Mouse (Mus musculus) olfactory bulb, adult 2 months (tissue): ENCODE measurements around the gene Tln1. TPM values are rescaled to one million over a fixed set of nuclear protein-coding genes. Genes with fewer than 3 reads are reported as not detected.
A peak's percentile ranks its signal among the peaks of the same experiment; 100 is the strongest.
"Not testable (repeated sequence)": the region's sequence is repeated elsewhere in the genome, so short reads cannot be mapped to it uniquely, and the experiment has no call there.

ENCODE experiments used
- H3K27ac ChIP-seq: fragments of 200-500 bp; 2 replicates; pipeline ENCODE4 v1.5.1; 2012; ENCODE audit warnings: low read depth, low read length; ENCODE audit not compliant: insufficient read depth
- H3K4me1 ChIP-seq: fragments of 200-500 bp; 2 replicates; pipeline ENCODE4 v1.6.1; 2012; ENCODE audit warnings: low read length; ENCODE audit not compliant: control insufficient read depth, insufficient read depth
- H3K4me3 ChIP-seq: fragments of 200-500 bp; 2 replicates; pipeline ENCODE4 v1.5.1; 2012; ENCODE audit warnings: mild to moderate bottlenecking, low read depth, low read length, moderate library complexity; ENCODE audit not compliant: insufficient read depth
- CTCF ChIP-seq: fragments of 200-500 bp; IDR thresholded peaks from 2 replicates; pipeline ENCODE4 v1.5.1; 2012; ENCODE audit warnings: low read depth, mild to moderate bottlenecking, low read length, moderate library complexity; ENCODE audit not compliant: insufficient read depth
- POLR2A ChIP-seq: fragments of 200-500 bp; IDR thresholded peaks from 2 replicates; pipeline ENCODE4 v1.6.1; 2012; ENCODE audit warnings: mild to moderate bottlenecking, low read depth, low read length, moderate library complexity; ENCODE audit not compliant: insufficient read depth
- WGBS: fragments of 180-500 bp; shearing (Covaris S2); methylation state at CpG from one replicate; pipeline ENCODE4 v1.1.7; 2018; 5-methylcytosine and 5-hydroxymethylcytosine counted together
- polyA plus RNA-seq: library from polyadenylated mRNA; stranded (reverse); fragments of >200 nt; gene quantifications from 2 replicates; pipeline ENCODE4 v1.2.4, GENCODE M21; 2012; ENCODE audit warnings: low replicate concordance; ENCODE audit not compliant: missing spikeins, insufficient read depth, insufficient read length

Tln1 gene
- polyA plus RNA-seq, 1 experiment = 147 TPM

- Histone ChIP-seq H3K4me3 (peak overlapping the region; percentile 76), H3K4me1 (peaks cover 5% of the 10 kb centered on the region; the same call in 1 of the 2 replicates), H3K27ac (peak overlapping the region; percentile 78; the same call in 1 of the 2 replicates)
- TF ChIP-seq CTCF (0 out of 2 replicates have a peak, but pooled peaks have one; percentile 23), POLR2A (peak; percentile 94)
- WGBS = under 1% methylated on average over 47 of the region's 47 CpGs
These were observed 69.2 kb downstream of the Tln1 start for GRCm38 (mm10) chr4:43493186-43493845.

- under 1% methylated on average over 25 of the region's 25 CpGs for WGBS
- Histone ChIP-seq H3K4me3 (peak within 1 kb of the TSS; percentile 76), H3K27ac (peak within 1 kb of the TSS; percentile 78), H3K4me1 (peaks cover 5% of the 10 kb centered on the region; the same call in 1 of the 2 replicates)
- TF ChIP-seq CTCF = no peak
- no peak for TF ChIP-seq POLR2A
These were observed 69.7 kb downstream of the Tln1 start, which contains the start of gene Ccdc107 for GRCm38 (mm10) chr4:43492821-43493185. Ccdc107 (plus strand) TSS chr4:43492900.

- H3K4me3 ChIP-seq = peak overlapping the region; percentile 31
- TF ChIP-seq POLR2A = no peak
- no peak for TF ChIP-seq CTCF
- peaks cover 5% of the 10 kb centered on the region; the same call in 1 of the 2 replicates for H3K4me1 ChIP-seq
- peak overlapping the region; percentile 78 for H3K27ac ChIP-seq
- WGBS = 13% methylated on average over 12 of the region's 12 CpGs
These were observed 70.2 kb downstream of the Tln1 start for GRCm38 (mm10) chr4:43492101-43492820.

- WGBS = 87% methylated on average over 5 of the region's 5 CpGs
- Histone ChIP-seq H3K4me3 (no peak overlapping the region), H3K27ac (no peak overlapping the region), H3K4me1 (peaks cover 5% of the 10 kb centered on the region; the same call in 1 of the 2 replicates)
- TF ChIP-seq POLR2A = no peak
- TF ChIP-seq CTCF = no peak
These were observed 71.7 kb downstream of the Tln1 start for GRCm38 (mm10) chr4:43490801-43491200.

GRCm38 (mm10) chr4:43489611-43490010, 72.9 kb downstream of the Tln1 start:
- no peaks in the 10 kb centered on the region for H3K4me1 ChIP-seq
- 97% methylated on average over 3 of the region's 3 CpGs for WGBS
- no peak overlapping the region for H3K4me3 ChIP-seq
- H3K27ac ChIP-seq = no peak overlapping the region
- TF ChIP-seq CTCF = no peak
- TF ChIP-seq POLR2A = no peak

- not testable (repeated sequence) for H3K4me1 ChIP-seq, H3K4me3 ChIP-seq, H3K27ac ChIP-seq
- WGBS = 86% methylated on average over 5 of the region's 5 CpGs
These were observed 76.8 kb downstream of the Tln1 start for GRCm38 (mm10) chr4:43485666-43486065.

- WGBS = 74% methylated on average over 12 of the region's 12 CpGs
- 0 out of 2 replicates have a peak, but pooled peaks cover 2% of the 10 kb centered on the region for H3K4me1 ChIP-seq
These were observed 78.9 kb downstream of the Tln1 start, which contains the start of gene Sit1 for GRCm38 (mm10) chr4:43483535-43484091. Sit1 (minus strand) TSS chr4:43483734.

GRCm38 (mm10) chr4:43482591-43482990, 79.9 kb downstream of the Tln1 start:
- Histone ChIP-seq H3K4me1 (0 out of 2 replicates have a peak, but pooled peaks cover 6% of the 10 kb centered on the region), H3K4me3 (no peak overlapping the region), H3K27ac (no peak overlapping the region)
- TF ChIP-seq POLR2A (no peak), CTCF (no peak)
- 64% methylated on average over 10 of the region's 10 CpGs for WGBS

More at GRCm38 (mm10) chr4:43483535-43484091, 78.9 kb downstream of the Tln1 start, which contains the start of gene Sit1:
- H3K27ac ChIP-seq = no peak within 1 kb of the TSS
- TF ChIP-seq POLR2A (no peak), CTCF (no peak)
- no peak within 1 kb of the TSS; the same call in 1 of the 2 replicates for H3K4me3 ChIP-seq

- TF ChIP-seq CTCF = no peak
- TF ChIP-seq POLR2A = no peak
- Histone ChIP-seq H3K4me1 (0 out of 2 replicates have a peak, but pooled peaks cover 6% of the 10 kb centered on the region), H3K4me3 (no peak overlapping the region), H3K27ac (no peak overlapping the region)
- WGBS = 75% methylated on average over 7 of the region's 7 CpGs
These were observed 80.5 kb downstream of the Tln1 start for GRCm38 (mm10) chr4:43481894-43482456.

Other genes with a start within 250 kb of the Tln1 start
- not detected in 2 replicates for gene Rusc2, start 180.7 kb downstream of the Tln1 start, polyA plus RNA-seq
- gene Fam166b, start 133.6 kb downstream of the Tln1 start, polyA plus RNA-seq = not detected in 2 replicates
- not detected in 2 replicates for gene Tesk1, start 120.8 kb downstream of the Tln1 start, polyA plus RNA-seq
- not detected in 2 replicates for gene Cd72, start 108.1 kb downstream of the Tln1 start, polyA plus RNA-seq
- not detected in 2 replicates for gene Sit1, start 79.0 kb downstream of the Tln1 start, polyA plus RNA-seq
- not detected in 2 replicates for gene Ccdc107, start 69.8 kb downstream of the Tln1 start, polyA plus RNA-seq
- gene Arhgef39, start 63.0 kb downstream of the Tln1 start, polyA plus RNA-seq = not detected in 2 replicates
- not detected in 2 replicates for gene Car9, start 55.7 kb downstream of the Tln1 start, polyA plus RNA-seq
- not detected in 2 replicates for gene Tpm2, start 38.9 kb downstream of the Tln1 start, polyA plus RNA-seq
- gene Creb3, start 359 bp downstream of the Tln1 start, polyA plus RNA-seq = not detected in 2 replicates
- gene Rgp1, start 16.0 kb upstream of the Tln1 start, polyA plus RNA-seq = 242 TPM in 1 of 2 replicates, not detected in the other
- not detected in 2 replicates for gene Gba2, start 16.2 kb upstream of the Tln1 start, polyA plus RNA-seq
- not detected in 2 replicates for gene Msmp, start 21.8 kb upstream of the Tln1 start, polyA plus RNA-seq
- gene Npr2, start 69.2 kb upstream of the Tln1 start, polyA plus RNA-seq = not detected in 2 replicates
- not detected in 2 replicates for gene Spag8, start 90.9 kb upstream of the Tln1 start, polyA plus RNA-seq
- not detected in 2 replicates for gene Hint2, start 93.8 kb upstream of the Tln1 start, polyA plus RNA-seq
- gene Tmem8b, start 106.3 kb upstream of the Tln1 start, polyA plus RNA-seq = not detected in 2 replicates
- not detected in 2 replicates for gene Fam221b, start 106.5 kb upstream of the Tln1 start, polyA plus RNA-seq
- gene Olfr70, start 138.1 kb upstream of the Tln1 start, polyA plus RNA-seq = not detected in 2 replicates
- gene Olfr71, start 147.6 kb upstream of the Tln1 start, polyA plus RNA-seq = not detected in 2 replicates
- gene Hrct1, start 164.5 kb upstream of the Tln1 start, polyA plus RNA-seq = not detected in 2 replicates
- gene Spaar, start 167.3 kb upstream of the Tln1 start, polyA plus RNA-seq = not detected in 2 replicates
- gene Olfr159, start 208.3 kb upstream of the Tln1 start, polyA plus RNA-seq = not detected in 2 replicates